Mouse (Mus musculus) spleen, adult 2 months (tissue): ENCODE results near the gene Slc25a5. TPM values are rescaled to one million over a fixed set of nuclear protein-coding genes. Genes with fewer than 3 reads are reported as not detected.

Source experiments
- DNase-seq, 2 experiments: peaks; one replicate each; pipeline versions ENCODE4 v3.0.0 to v3.0.0-alpha.2; 2012 to 2021; ENCODE audit warnings: low spot score in 2 of 2, low read depth in 1 of 2
- H3K27ac ChIP-seq: fragments of 200-500 bp; 2 replicates; pipeline ENCODE4 v1.5.1; 2012; ENCODE audit warnings: low read length, inconsistent platforms; ENCODE audit not compliant: insufficient read depth
- H3K27me3 ChIP-seq: fragments of 200-500 bp; 2 replicates; pipeline ENCODE4 v1.6.1; 2012; ENCODE audit warnings: mild to moderate bottlenecking, moderate library complexity, low read length, inconsistent platforms; ENCODE audit not compliant: control insufficient read depth, insufficient read depth
- H3K36me3 ChIP-seq: fragments of 200-500 bp; 2 replicates; pipeline ENCODE4 v1.6.1; 2012; ENCODE audit warnings: mild to moderate bottlenecking, low read length, inconsistent platforms; ENCODE audit not compliant: control insufficient read depth, insufficient read depth
- H3K4me1 ChIP-seq: fragments of 200-500 bp; 2 replicates; pipeline ENCODE4 v1.6.1; 2011; ENCODE audit warnings: inconsistent platforms; ENCODE audit not compliant: control insufficient read depth, insufficient read depth, insufficient read length
- H3K4me3 ChIP-seq: fragments of 200-500 bp; 2 replicates; pipeline ENCODE4 v1.5.1; 2011; ENCODE audit warnings: mild to moderate bottlenecking, inconsistent platforms; ENCODE audit not compliant: insufficient read depth, insufficient read length; ENCODE audit errors: extremely low read depth
- CTCF ChIP-seq: fragments of 200-500 bp; IDR thresholded peaks from 2 replicates; pipeline ENCODE4 v1.5.1; 2011; ENCODE audit warnings: mild to moderate bottlenecking, inconsistent platforms; ENCODE audit not compliant: insufficient read depth, insufficient read length, insufficient replicate concordance; ENCODE audit errors: extremely low read depth
- POLR2A ChIP-seq: fragments of 200-500 bp; IDR thresholded peaks from 2 replicates; pipeline ENCODE4 v1.6.1; 2011; ENCODE audit warnings: low read depth, low read length, inconsistent platforms
- WGBS: fragments of 180-500 bp; shearing (Covaris S2); methylation state at CpG from one replicate; pipeline ENCODE4 v1.1.7; 2018; 5-methylcytosine and 5-hydroxymethylcytosine counted together
- polyA plus RNA-seq: library from polyadenylated mRNA; depleted of rRNA; stranded (reverse); fragments of >200 nt; gene quantifications from 2 replicates; pipeline ENCODE4 v1.2.3, GENCODE M21; 2012

Slc25a5 gene
- polyA plus RNA-seq, 1 experiment, result 263 TPM

DNA sequence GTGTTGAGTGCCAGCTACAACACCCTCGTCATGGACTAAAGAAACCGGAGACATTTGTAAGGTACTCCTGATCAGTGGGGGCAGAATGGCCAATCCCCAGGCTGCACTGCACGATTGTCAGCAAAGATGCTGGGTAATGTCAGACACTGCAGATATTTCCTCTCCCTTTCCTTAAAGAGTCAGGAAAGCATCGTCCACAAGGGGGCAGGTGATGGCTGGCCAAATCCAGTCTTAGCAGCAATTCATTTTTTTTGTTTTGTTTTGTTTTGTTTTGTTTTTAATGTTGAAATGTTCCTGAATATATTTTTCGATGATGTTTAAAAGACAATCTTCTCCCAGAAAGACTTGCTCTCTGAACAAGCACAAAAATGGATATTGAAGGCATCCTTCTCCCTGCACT lies 15.9 kb downstream of the Slc25a5 start:
- H3K27ac ChIP-seq, result no peak overlapping the region
- no peak for DNase-seq
- no peaks in the 10 kb centered on the region for H3K36me3 ChIP-seq
- no peaks in the 10 kb centered on the region for H3K4me1 ChIP-seq
- H3K27me3 ChIP-seq, result no peaks in the 10 kb centered on the region
- H3K4me3 ChIP-seq, result no peak overlapping the region
- no peak for TF ChIP-seq POLR2A
- no peak; the same call in 1 of the 2 replicates for TF ChIP-seq CTCF
- WGBS, result 41% methylated on average over 5 of the region's 5 CpGs

GRCm38 (mm10) chrX:36814161-36814836 lies 18.8 kb downstream of the Slc25a5 start:
- no peaks in the 10 kb centered on the region for H3K27me3 ChIP-seq
- H3K4me3 ChIP-seq, result no peak overlapping the region
- DNase-seq, result no peak
- H3K27ac ChIP-seq, result no peak overlapping the region
- H3K4me1 ChIP-seq, result no peaks in the 10 kb centered on the region
- WGBS, result 83% methylated on average over 8 of the region's 8 CpGs
- TF ChIP-seq POLR2A, result no peak
- no peak for TF ChIP-seq CTCF
- no peaks in the 10 kb centered on the region for H3K36me3 ChIP-seq

DNA sequence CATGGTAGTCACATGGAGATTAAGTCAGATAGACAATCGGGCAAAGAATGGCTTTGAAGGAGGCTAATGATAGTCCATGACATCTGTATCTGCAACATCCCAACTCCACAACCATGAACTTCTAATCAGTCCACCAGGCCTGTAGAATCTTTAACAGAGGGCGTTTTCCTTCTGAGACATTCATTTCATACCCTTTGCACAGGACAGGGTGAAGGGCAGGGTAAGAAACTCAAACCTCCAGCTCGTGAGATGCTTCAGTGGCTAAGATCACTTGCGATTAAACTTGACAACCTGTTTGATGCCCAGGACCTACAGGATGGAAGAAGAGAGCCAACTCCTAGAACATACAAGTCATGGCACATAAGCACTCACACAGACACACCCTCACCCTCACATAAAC lies 19.6 kb downstream of the Slc25a5 start:
- Histone ChIP-seq H3K36me3 (no peaks in the 10 kb centered on the region), H3K27me3 (no peaks in the 10 kb centered on the region), H3K4me3 (no peak overlapping the region), H3K27ac (no peak overlapping the region), H3K4me1 (no peaks in the 10 kb centered on the region)
- DNase-seq, result no peak
- TF ChIP-seq POLR2A (no peak), CTCF (no peak)
- WGBS, result 79% methylated on average over 4 of the region's 4 CpGs

GRCm38 (mm10) chrX:36815439-36815838 lies 20.0 kb downstream of the Slc25a5 start:
- no peaks in the 10 kb centered on the region for H3K4me1 ChIP-seq
- 57% methylated on average over 4 of the region's 4 CpGs for WGBS
- H3K4me3 ChIP-seq, result no peak overlapping the region
- DNase-seq, result no peak
- H3K27me3 ChIP-seq, result no peaks in the 10 kb centered on the region
- TF ChIP-seq POLR2A (no peak), CTCF (no peak)
- H3K36me3 ChIP-seq, result no peaks in the 10 kb centered on the region
- H3K27ac ChIP-seq, result no peak overlapping the region

DNA sequence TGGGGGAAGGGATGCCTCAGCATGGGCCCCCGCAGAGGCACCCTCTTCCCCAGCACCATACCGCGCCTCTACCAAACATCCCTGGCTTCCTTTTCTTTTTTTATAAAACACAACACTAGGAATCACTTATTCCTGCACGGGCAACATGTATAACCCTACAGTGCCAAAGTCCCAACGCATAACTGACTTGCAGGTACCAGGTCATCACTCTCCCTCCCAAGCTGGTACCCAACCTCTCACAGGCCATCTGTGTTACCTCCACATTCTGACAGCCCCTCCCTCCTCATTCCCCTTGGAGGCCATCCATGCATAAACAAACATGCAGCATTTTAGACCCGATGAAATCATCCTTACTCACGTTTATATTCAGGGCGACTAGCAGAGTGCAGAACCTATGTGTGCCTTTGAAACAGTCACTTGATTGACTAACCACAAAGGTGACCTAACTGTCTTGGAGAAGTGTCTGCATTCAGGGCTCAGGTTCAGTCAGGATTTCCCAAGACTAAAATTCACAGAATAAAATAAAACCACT lies 21.0 kb downstream of the Slc25a5 start:
- no peak for DNase-seq
- Histone ChIP-seq H3K4me3 (no peak overlapping the region), H3K27ac (no peak overlapping the region), H3K27me3 (no peaks in the 10 kb centered on the region), H3K4me1 (no peaks in the 10 kb centered on the region), H3K36me3 (no peaks in the 10 kb centered on the region)
- 66% methylated on average over 8 of the region's 8 CpGs for WGBS
- TF ChIP-seq CTCF (no peak), POLR2A (no peak)

DNA sequence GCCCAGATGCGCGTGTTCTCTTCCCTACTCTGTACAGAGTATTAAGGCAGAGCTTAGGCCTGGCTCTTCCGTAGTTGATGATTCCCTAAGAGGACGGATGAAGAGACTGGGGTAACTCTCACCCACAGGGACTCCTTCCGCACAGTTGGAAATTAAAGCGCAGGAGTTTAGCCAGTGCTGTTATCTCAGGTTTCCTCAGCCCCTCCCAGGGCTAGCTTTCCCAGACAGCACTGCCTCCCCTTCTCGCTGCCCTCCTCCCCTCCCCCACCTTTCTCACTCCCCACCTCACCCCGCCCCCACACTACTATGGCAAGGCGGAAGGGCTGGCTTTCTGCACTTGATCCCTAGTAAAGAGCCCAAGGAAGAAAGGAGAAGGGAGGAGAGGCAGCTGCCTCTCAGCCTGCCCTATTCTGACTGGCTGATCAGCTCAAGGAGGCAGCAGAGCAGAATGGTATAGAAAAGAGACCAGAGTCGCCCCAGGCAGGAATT lies 21.5 kb downstream of the Slc25a5 start:
- no peaks in the 10 kb centered on the region for H3K27me3 ChIP-seq
- no peaks in the 10 kb centered on the region for H3K36me3 ChIP-seq
- H3K27ac ChIP-seq, result no peak overlapping the region
- no peak for TF ChIP-seq POLR2A
- 48% methylated on average over 10 of the region's 10 CpGs for WGBS
- no peak overlapping the region for H3K4me3 ChIP-seq
- H3K4me1 ChIP-seq, result no peaks in the 10 kb centered on the region
- DNase-seq, result no peak

- no peak overlapping the region for H3K27ac ChIP-seq
- no peak for DNase-seq
- H3K4me1 ChIP-seq, result no peaks in the 10 kb centered on the region
- no peak for TF ChIP-seq POLR2A
- no peak for TF ChIP-seq CTCF
- H3K27me3 ChIP-seq, result no peaks in the 10 kb centered on the region
- H3K4me3 ChIP-seq, result no peak overlapping the region
- WGBS, result 85% methylated on average over 4 of the region's 4 CpGs
- H3K36me3 ChIP-seq, result no peaks in the 10 kb centered on the region
Measured at GRCm38 (mm10) chrX:36819575-36819974, 24.1 kb downstream of the Slc25a5 start.
